Mouse (Mus musculus) c-Kit-positive CD71-positive TER-119-negative erythroid progenitor cells, embryonic 14.5 days (primary cell): ENCODE measurements at regions not wholly inside any gene's neighbourhood (a gene's known extent, or its start where the extent isn't known, plus 50 kb on each side); places are given as distances from the start of the nearest gene placed in this dataset.

Experiments used
- DNase-seq: peaks from one replicate; pipeline ENCODE4 v3.0.0-alpha.2; 2013; ENCODE audit warnings: low read depth

GRCm38 (mm10) chr8:115921889-115922288 lies 214.3 kb upstream of the Maf start:
- no peak for DNase-seq

GRCm38 (mm10) chr8:115906650-115907049 lies 199.1 kb upstream of the Maf start:
- DNase-seq: no peak

GRCm38 (mm10) chr8:115903853-115904420 lies 196.3 kb upstream of the Maf start:
- no peak for DNase-seq

- no peak for DNase-seq
Observed at GRCm38 (mm10) chr8:115897521-115898178, 190.1 kb upstream of the Maf start.

- no peak for DNase-seq
Observed at GRCm38 (mm10) chr8:115897086-115897485, 189.5 kb upstream of the Maf start.

- DNase-seq: no peak
Observed at GRCm38 (mm10) chr8:115896066-115896465, 188.5 kb upstream of the Maf start.

- no peak for DNase-seq
Observed at GRCm38 (mm10) chr8:115888278-115888677, 180.7 kb upstream of the Maf start.

- DNase-seq: no peak
Observed at GRCm38 (mm10) chr8:115885121-115885743, 177.6 kb upstream of the Maf start.

GRCm38 (mm10) chr8:115883808-115884207 lies 176.2 kb upstream of the Maf start:
- DNase-seq: no peak

- no peak for DNase-seq
Observed at GRCm38 (mm10) chr8:115881881-115882280, 174.3 kb upstream of the Maf start.

GRCm38 (mm10) chr8:115874789-115875188 lies 167.2 kb upstream of the Maf start:
- DNase-seq: no peak

GRCm38 (mm10) chr8:115871381-115871780 lies 163.8 kb upstream of the Maf start:
- no peak for DNase-seq

GRCm38 (mm10) chr8:115861381-115861780 lies 153.8 kb upstream of the Maf start:
- no peak for DNase-seq

GRCm38 (mm10) chr8:115859406-115859805 lies 151.8 kb upstream of the Maf start:
- DNase-seq: no peak

GRCm38 (mm10) chr8:115856816-115857215 lies 149.2 kb upstream of the Maf start:
- no peak for DNase-seq

GRCm38 (mm10) chr8:115855934-115856629 lies 148.5 kb upstream of the Maf start:
- DNase-seq: no peak

- no peak for DNase-seq
Observed at GRCm38 (mm10) chr8:115854209-115854900, 146.8 kb upstream of the Maf start.

- no peak for DNase-seq
Observed at GRCm38 (mm10) chr8:115850552-115850951, 143.0 kb upstream of the Maf start.

- DNase-seq: no peak
Observed at GRCm38 (mm10) chr8:115833391-115833790, 125.8 kb upstream of the Maf start.

GRCm38 (mm10) chr8:115831675-115832074 lies 124.1 kb upstream of the Maf start:
- DNase-seq: no peak

- no peak for DNase-seq
Observed at GRCm38 (mm10) chr8:115830012-115830662, 122.5 kb upstream of the Maf start.

GRCm38 (mm10) chr8:115826516-115826915 lies 118.9 kb upstream of the Maf start:
- DNase-seq: no peak
